In the genomic region with DNA sequence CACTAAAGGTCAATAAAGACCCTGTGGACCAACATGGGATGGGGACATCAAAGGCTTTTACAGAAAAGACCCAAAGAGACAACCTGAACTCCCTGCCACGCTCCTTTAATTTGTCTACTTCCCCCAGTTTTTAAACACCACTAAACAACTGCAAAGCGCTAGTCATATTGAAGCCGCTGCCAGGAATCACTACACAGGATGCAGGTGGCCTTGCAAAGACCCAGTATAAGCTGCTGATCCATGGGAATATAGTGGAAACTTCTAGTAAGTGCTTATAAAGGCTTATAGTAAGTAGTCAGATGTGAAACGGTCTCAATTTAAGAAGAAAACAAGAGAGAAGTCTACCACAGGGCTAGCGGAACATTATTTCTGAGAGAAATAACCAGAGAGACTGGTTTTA, we compare ENCODE assay signal across 8 mouse cellular contexts. TPM values are rescaled to one million over a fixed set of nuclear protein-coding genes. Genes with fewer than 3 reads are reported as not detected.
DNase-seq lines count a peak whose midpoint lies in the region; ATAC-seq and TF ChIP-seq lines count a peak whose summit lies in the region.

No protein-coding gene starts in this region.

- no peak for TF ChIP-seq EP300 in heart, adult 2 months (IDR thresholded peaks at IDR 0.05; ENCODE audit: insufficient read depth, low read depth, low read length)

- H3K79me2 ChIP-seq in heart, adult 2 months (replicated peaks; ENCODE audit: control insufficient read depth, insufficient read depth, low read length), result peaks cover 2% of the 10 kb centered on the region; the same call in 1 of the 2 replicates

- H3K4me2 ChIP-seq in heart, embryonic 12.5 days, result no peak overlapping the region
- H3K4me2 ChIP-seq in kidney, postnatal 0 days (ENCODE audit: low read length), result peak overlapping the region; percentile 94; the same call in 1 of the 2 replicates
- peak overlapping the region; percentile 93 for H3K4me2 ChIP-seq in embryonic facial prominence, embryonic 13.5 days
- peak overlapping the region; percentile 93 for H3K4me2 ChIP-seq in intestine, postnatal 0 days (replicated peaks; ENCODE audit: low read depth)

- H3K9me3 ChIP-seq in heart, embryonic 12.5 days (replicated peaks), result no peaks in the 10 kb centered on the region
- no peaks in the 10 kb centered on the region for H3K9me3 ChIP-seq in kidney, postnatal 0 days (replicated peaks; ENCODE audit: low read length)
- H3K9me3 ChIP-seq in embryonic facial prominence, embryonic 13.5 days, result no peaks in the 10 kb centered on the region
- no peaks in the 10 kb centered on the region for H3K9me3 ChIP-seq in intestine, postnatal 0 days (ENCODE audit: control insufficient read depth)

- peak overlapping the region; percentile 94 for H3K27ac ChIP-seq in heart, adult 2 months
- no peak overlapping the region for H3K27ac ChIP-seq in heart, embryonic 12.5 days (ENCODE audit: poor library complexity, severe bottlenecking)
- H3K27ac ChIP-seq in kidney, postnatal 0 days, result no peak overlapping the region
- H3K27ac ChIP-seq in embryonic facial prominence, embryonic 13.5 days, result no peak overlapping the region
- no peak overlapping the region for H3K27ac ChIP-seq in intestine, postnatal 0 days (ENCODE audit: low read depth, low read length)

- H3K36me3 ChIP-seq in heart, adult 2 months (ENCODE audit: control insufficient read depth, insufficient read depth, low read length), result peaks cover 17% of the 10 kb centered on the region
- no peaks in the 10 kb centered on the region for H3K36me3 ChIP-seq in heart, embryonic 12.5 days
- no peaks in the 10 kb centered on the region for H3K36me3 ChIP-seq in kidney, postnatal 0 days (ENCODE audit: insufficient read depth, low read length)
- H3K36me3 ChIP-seq in embryonic facial prominence, embryonic 13.5 days, result no peaks in the 10 kb centered on the region
- H3K36me3 ChIP-seq in intestine, postnatal 0 days (ENCODE audit: control insufficient read depth, insufficient read depth), result no peaks in the 10 kb centered on the region

- H3K27me3 ChIP-seq in heart, adult 2 months (ENCODE audit: control insufficient read depth, insufficient read depth, low read length), result no peaks in the 10 kb centered on the region
- 0 out of 2 replicates have a peak, but pooled peaks cover 3% of the 10 kb centered on the region for H3K27me3 ChIP-seq in heart, embryonic 12.5 days (replicated peaks)
- H3K27me3 ChIP-seq in kidney, postnatal 0 days (ENCODE audit: insufficient read depth, low read length), result no peaks in the 10 kb centered on the region
- no peaks in the 10 kb centered on the region for H3K27me3 ChIP-seq in embryonic facial prominence, embryonic 13.5 days
- H3K27me3 ChIP-seq in intestine, postnatal 0 days (replicated peaks; ENCODE audit: control insufficient read depth, insufficient read depth, low read length), result no peaks in the 10 kb centered on the region

- no peak for DNase-seq in heart, adult 2 months
- DNase-seq in kidney, postnatal 0 days (ENCODE audit: low spot score), result peak; percentile 21
- no peak for DNase-seq in kidney, adult 11 months
- DNase-seq in retina, postnatal 1 day, result no peak
- DNase-seq in frontal cortex, postnatal 14 days (ENCODE audit: low spot score in 2 of 2), result no peak

- H3K4me1 ChIP-seq in heart, adult 2 months (ENCODE audit: control insufficient read depth, insufficient read depth, low read length), result peaks cover 6% of the 10 kb centered on the region
- 0 out of 2 replicates have a peak, but pooled peaks cover 6% of the 10 kb centered on the region for H3K4me1 ChIP-seq in heart, embryonic 12.5 days (replicated peaks)
- no peaks in the 10 kb centered on the region for H3K4me1 ChIP-seq in kidney, postnatal 0 days (replicated peaks; ENCODE audit: insufficient read depth, low read length)
- H3K4me1 ChIP-seq in embryonic facial prominence, embryonic 13.5 days, result peaks cover 9% of the 10 kb centered on the region
- 0 out of 2 replicates have a peak, but pooled peaks cover 6% of the 10 kb centered on the region for H3K4me1 ChIP-seq in intestine, postnatal 0 days (replicated peaks; ENCODE audit: control insufficient read depth, insufficient read depth, low read length)

- 54% methylated on average over 5 of the region's 5 CpGs for WGBS in heart, adult 2 months
- WGBS in heart, embryonic 12.5 days, result 84% methylated on average over 5 of the region's 5 CpGs
- WGBS in kidney, postnatal 0 days, result 61% methylated on average over 5 of the region's 5 CpGs
- WGBS in embryonic facial prominence, embryonic 13.5 days, result 70% methylated on average over 5 of the region's 5 CpGs
- 74% methylated on average over 5 of the region's 5 CpGs for WGBS in intestine, postnatal 0 days

- no peak for TF ChIP-seq POLR2A in heart, adult 2 months (IDR thresholded peaks at IDR 0.05; ENCODE audit: insufficient read depth, low read depth, low read length)

- ATAC-seq in heart, embryonic 12.5 days (ENCODE audit: insufficient number of reproducible peaks, low FRiP score), result no peak
- ATAC-seq in kidney, postnatal 0 days (replicated peaks; ENCODE audit: low FRiP score, low read depth), result no peak
- no peak for ATAC-seq in embryonic facial prominence, embryonic 13.5 days (ENCODE audit: insufficient number of reproducible peaks, insufficient read depth, low FRiP score, low TSS enrichment, low read depth)
- no peak for ATAC-seq in intestine, postnatal 0 days

- H3K4me3 ChIP-seq in heart, adult 2 months, result peak overlapping the region; percentile 86
- H3K4me3 ChIP-seq in heart, embryonic 12.5 days, result no peak overlapping the region
- no peak overlapping the region for H3K4me3 ChIP-seq in kidney, postnatal 0 days (replicated peaks; ENCODE audit: low read depth, low read length)
- H3K4me3 ChIP-seq in embryonic facial prominence, embryonic 13.5 days, result no peak overlapping the region; the same call in 1 of the 2 replicates
- no peak overlapping the region for H3K4me3 ChIP-seq in intestine, postnatal 0 days (ENCODE audit: low read depth, low read length)

- no peak overlapping the region for H3K9ac ChIP-seq in heart, adult 2 months (ENCODE audit: low read depth, low read length)
- H3K9ac ChIP-seq in heart, embryonic 12.5 days, result no peak overlapping the region
- no peak overlapping the region for H3K9ac ChIP-seq in kidney, postnatal 0 days (ENCODE audit: low read depth, low read length)
- H3K9ac ChIP-seq in embryonic facial prominence, embryonic 13.5 days, result no peak overlapping the region
- 0 out of 2 replicates have a peak overlapping the region, but pooled peaks have one; percentile 55 for H3K9ac ChIP-seq in intestine, postnatal 0 days (ENCODE audit: low read depth, low read length)

- TF ChIP-seq CTCF in heart, adult 2 months (IDR thresholded peaks at IDR 0.05), result no peak
- TF ChIP-seq CTCF in kidney, postnatal 0 days (IDR thresholded peaks at IDR 0.05; ENCODE audit: low read depth), result no peak
- no peak for TF ChIP-seq CTCF in intestine, postnatal 0 days (IDR thresholded peaks at IDR 0.05; ENCODE audit: low read depth)

- intact Hi-C loops in heart, adult 2 months (cut with DNase I), result loop anchor here (1.0 to 5.0 kb wide), 2 partner anchors 47 to 178 kb away; no protein-coding TSS in a partner anchor

RNA-seq across cellular contexts. Expression of gene Stard13, which starts 42.9 kb away (rescaled TPM):
- total RNA-seq in heart, adult 2 months (2021), result 10 to 100 TPM; 22.1 to 24.4 TPM
- 9.9 and 16.4 TPM in 2 replicates for polyA plus RNA-seq in heart, adult 2 months (2012; rRNA removed)
- 3.2 and 4.1 TPM in 2 replicates for polyA plus RNA-seq in heart, embryonic 12.5 days (2016; fragmentation: Nextera tagmentation; extraction: Ambion mirVana)
- 7.8 and 9.4 TPM in 2 replicates for polyA plus RNA-seq in kidney, postnatal 0 days (2015; fragmentation: Nextera tagmentation; extraction: Ambion mirVana)
- polyA plus RNA-seq in embryonic facial prominence, embryonic 13.5 days (2015; fragmentation: Nextera tagmentation; extraction: Ambion mirVana), result 6.4 and 8.8 TPM in 2 replicates
- 3.7 and 5.1 TPM in 2 replicates for polyA plus RNA-seq in intestine, postnatal 0 days (2015; fragmentation: Nextera tagmentation; extraction: Ambion mirVana)
